Mouse (Mus musculus) erythroblast, embryonic 14.5 days (primary cell): ENCODE measurements around the gene S100b. TPM values are rescaled to one million over a fixed set of nuclear protein-coding genes. Genes with fewer than 3 reads are reported as not detected.

Source experiments
- H3K27me3 ChIP-seq: 2 replicates; pipeline ENCODE4 v1.6.1; 2012; ENCODE audit warnings: inconsistent platforms; ENCODE audit not compliant: control insufficient read depth
- H3K36me3 ChIP-seq: 2 replicates; pipeline ENCODE4 v1.6.1; 2012; ENCODE audit warnings: mild to moderate bottlenecking, inconsistent platforms; ENCODE audit not compliant: control insufficient read depth
- H3K4me1 ChIP-seq: 2 replicates; pipeline ENCODE4 v1.6.1; 2012; ENCODE audit warnings: inconsistent platforms; ENCODE audit not compliant: control insufficient read depth
- H3K4me3 ChIP-seq: replicated peaks from 2 replicates; pipeline ENCODE3; 2012; ENCODE audit warnings: moderate library complexity, mild to moderate bottlenecking, inconsistent platforms
- H3K9me3 ChIP-seq: 2 replicates; pipeline ENCODE4 v1.6.1; 2012; ENCODE audit warnings: low read length, inconsistent platforms, mixed read lengths; ENCODE audit not compliant: control insufficient read depth
- GATA1 ChIP-seq: IDR thresholded peaks from 2 replicates; pipeline ENCODE4 v1.6.1; 2012; ENCODE audit warnings: low read length, inconsistent platforms, mixed read lengths
- TAL1 ChIP-seq: IDR thresholded peaks from 3 replicates; pipeline ENCODE4 v1.6.1; 2012; ENCODE audit warnings: low read length, inconsistent platforms, mixed read lengths
- polyA plus RNA-seq: library from polyadenylated mRNA; stranded (reverse); fragments of >175 nt; gene quantifications from 2 replicates; pipeline ENCODE4 v1.2.3, GENCODE M21; 2012

The S100b gene
- polyA plus RNA-seq, 1 experiment, result not detected

DNA sequence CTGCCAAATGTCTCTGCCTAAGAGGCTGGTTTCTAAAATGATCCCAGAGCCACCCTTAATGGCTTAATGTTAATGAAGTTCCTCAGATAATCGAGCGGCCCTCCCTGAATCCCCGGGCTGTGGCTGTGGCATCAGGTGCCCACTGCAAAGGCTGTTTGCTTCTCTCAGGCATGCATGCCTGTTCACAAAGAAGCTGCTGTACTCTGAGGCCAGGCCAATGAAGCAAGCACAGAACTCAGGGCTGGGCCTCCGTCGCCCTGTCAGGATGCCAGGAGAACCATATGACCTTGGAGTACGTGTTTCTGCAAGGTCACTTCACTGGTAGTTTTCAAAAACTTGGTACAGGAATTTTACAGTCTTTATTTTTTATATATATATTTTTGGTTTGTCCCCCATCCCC, 2.0 kb downstream of the S100b start:
- TF ChIP-seq TAL1, result no peak

GRCm38 (mm10) chr10:76257231-76257630, 3.6 kb downstream of the S100b start:
- Histone ChIP-seq H3K36me3 (no peaks in the 10 kb centered on the region), H3K4me3 (no peak overlapping the region), H3K27me3 (no peaks in the 10 kb centered on the region), H3K4me1 (no peaks in the 10 kb centered on the region), H3K9me3 (no peaks in the 10 kb centered on the region)
- TF ChIP-seq TAL1 (no peak), GATA1 (no peak)

More for the DNA sequence above, 2.0 kb downstream of the S100b start:
- Histone ChIP-seq H3K4me1 (no peaks in the 10 kb centered on the region), H3K36me3 (no peaks in the 10 kb centered on the region), H3K27me3 (no peaks in the 10 kb centered on the region), H3K9me3 (no peaks in the 10 kb centered on the region), H3K4me3 (no peak overlapping the region)

GRCm38 (mm10) chr10:76257719-76258390, 4.2 kb downstream of the S100b start:
- Histone ChIP-seq H3K4me3 (no peak overlapping the region), H3K4me1 (no peaks in the 10 kb centered on the region), H3K9me3 (no peaks in the 10 kb centered on the region), H3K36me3 (no peaks in the 10 kb centered on the region), H3K27me3 (no peaks in the 10 kb centered on the region)
- TF ChIP-seq TAL1 (no peak), GATA1 (no peak)

DNA sequence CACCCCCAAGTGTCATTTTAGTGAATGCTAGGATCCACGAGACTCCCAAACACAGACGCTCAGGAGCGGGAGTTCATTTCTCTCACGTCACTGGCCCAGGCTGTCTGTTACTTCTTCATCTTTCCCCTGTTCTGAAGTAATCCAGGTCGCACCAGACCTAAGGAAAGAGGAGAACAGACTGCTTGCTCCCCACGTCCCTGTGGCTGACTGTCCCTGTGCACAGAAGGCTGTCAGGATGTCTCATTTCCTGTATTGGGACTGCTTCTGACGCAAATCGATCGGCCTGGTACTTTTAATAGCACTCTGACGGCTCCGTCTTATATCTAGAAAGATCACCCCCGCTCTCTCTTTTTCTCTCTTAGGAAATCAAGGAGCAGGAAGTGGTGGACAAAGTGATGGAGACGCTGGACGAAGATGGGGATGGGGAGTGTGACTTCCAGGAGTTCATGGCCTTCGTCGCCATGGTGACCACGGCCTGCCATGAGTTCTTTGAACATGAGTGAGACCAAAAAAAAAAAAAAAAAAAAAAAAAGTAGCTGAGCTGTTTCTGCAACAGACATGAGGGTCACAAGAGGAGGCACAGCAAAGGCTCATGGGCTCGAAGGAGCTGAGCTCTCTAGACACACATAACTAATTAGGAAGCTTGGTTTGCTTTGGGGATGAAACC, 6.0 kb downstream of the S100b start:
- TF ChIP-seq TAL1, result no peak
- TF ChIP-seq GATA1, result no peak
- no peaks in the 10 kb centered on the region for H3K4me1 ChIP-seq
- no peak overlapping the region for H3K4me3 ChIP-seq
- no peaks in the 10 kb centered on the region for H3K27me3 ChIP-seq
- H3K36me3 ChIP-seq, result no peaks in the 10 kb centered on the region; the same call in 1 of the 2 replicates
- no peaks in the 10 kb centered on the region for H3K9me3 ChIP-seq

DNA sequence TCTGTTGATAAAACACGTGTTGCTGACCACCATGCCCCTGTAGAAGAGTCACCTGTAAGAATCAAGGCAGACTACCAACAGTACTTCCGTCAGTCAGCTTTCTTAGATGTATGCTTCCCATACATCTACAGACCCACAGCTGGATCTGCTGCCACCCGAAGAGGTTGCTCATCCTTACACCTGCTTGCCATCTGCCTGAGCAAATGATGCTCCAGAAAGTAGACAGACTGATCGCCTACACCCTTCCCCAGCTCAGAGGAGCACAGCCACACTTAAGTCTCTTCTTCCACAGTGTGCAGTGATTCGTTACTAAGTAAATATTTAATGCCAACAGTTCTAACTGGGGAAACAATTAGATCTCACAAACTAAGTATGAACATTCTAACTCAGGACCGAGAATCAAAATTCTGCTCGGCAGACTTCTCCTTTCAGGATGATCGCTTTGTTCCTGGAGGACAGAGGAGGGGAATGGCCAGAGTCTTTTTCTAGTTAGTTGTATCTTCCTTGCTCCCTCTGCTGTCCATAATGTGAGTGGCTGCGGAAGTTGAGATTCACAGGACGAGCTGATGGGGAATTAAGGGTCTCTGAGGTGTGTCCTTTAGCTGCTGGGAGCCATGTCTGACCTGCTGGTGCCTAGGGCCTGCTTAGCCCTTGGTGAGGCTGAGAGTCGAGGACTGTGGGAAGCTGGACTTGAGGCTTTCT, 6.9 kb downstream of the S100b start:
- no peaks in the 10 kb centered on the region for H3K27me3 ChIP-seq
- TF ChIP-seq GATA1, result no peak
- no peak for TF ChIP-seq TAL1
- no peaks in the 10 kb centered on the region for H3K9me3 ChIP-seq
- H3K4me1 ChIP-seq, result no peaks in the 10 kb centered on the region
- no peaks in the 10 kb centered on the region; the same call in 1 of the 2 replicates for H3K36me3 ChIP-seq
- no peak overlapping the region for H3K4me3 ChIP-seq

DNA sequence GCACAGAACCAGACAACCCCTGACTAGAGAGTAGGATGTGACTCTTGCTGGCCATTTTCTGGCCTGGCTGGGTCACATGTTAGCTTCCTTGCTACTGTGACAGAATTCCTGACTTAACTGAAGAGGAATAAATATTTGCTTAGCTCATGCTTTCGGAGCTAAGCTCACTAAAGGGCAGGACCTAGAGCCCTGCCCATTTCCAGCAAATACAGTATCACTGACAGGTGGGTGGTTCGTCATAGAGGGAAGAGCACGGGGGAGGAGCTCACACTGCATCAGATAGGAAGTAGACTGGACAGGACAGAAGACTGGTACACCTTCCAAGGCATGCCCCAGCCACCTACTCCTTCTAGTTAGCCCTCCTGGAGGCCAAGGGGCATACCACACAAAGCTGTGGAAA, 7.8 kb downstream of the S100b start:
- H3K4me1 ChIP-seq, result no peaks in the 10 kb centered on the region
- no peak for TF ChIP-seq TAL1
- no peak for TF ChIP-seq GATA1
- H3K36me3 ChIP-seq, result no peaks in the 10 kb centered on the region; the same call in 1 of the 2 replicates
- H3K27me3 ChIP-seq, result no peaks in the 10 kb centered on the region
- no peaks in the 10 kb centered on the region for H3K9me3 ChIP-seq
- no peak overlapping the region for H3K4me3 ChIP-seq

GRCm38 (mm10) chr10:76262431-76262830, 8.8 kb downstream of the S100b start:
- no peak for TF ChIP-seq GATA1
- Histone ChIP-seq H3K4me3 (no peak overlapping the region), H3K4me1 (no peaks in the 10 kb centered on the region), H3K27me3 (no peaks in the 10 kb centered on the region), H3K9me3 (no peaks in the 10 kb centered on the region), H3K36me3 (no peaks in the 10 kb centered on the region; the same call in 1 of the 2 replicates)

DNA sequence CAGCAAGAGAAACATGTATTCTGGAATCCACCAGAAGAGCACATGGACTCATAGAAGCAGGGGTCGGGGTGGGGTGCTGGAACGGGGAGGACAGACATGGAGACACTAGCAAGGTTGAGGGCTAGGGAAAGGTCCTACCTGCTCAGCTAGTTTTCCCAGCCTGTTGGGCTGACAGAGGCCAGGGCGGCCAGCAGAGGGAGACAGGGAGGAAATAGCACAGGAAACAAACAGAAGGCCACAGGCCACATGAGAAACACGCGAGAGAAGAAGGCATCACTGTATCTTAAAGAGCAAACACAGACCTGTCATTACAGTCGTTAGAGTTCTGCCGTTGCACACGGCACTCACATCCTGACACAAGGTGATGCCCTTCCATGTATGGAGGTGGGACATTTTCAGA, 17.6 kb downstream of the S100b start:
- Histone ChIP-seq H3K9me3 (no peaks in the 10 kb centered on the region), H3K4me1 (no peaks in the 10 kb centered on the region), H3K36me3 (no peaks in the 10 kb centered on the region; the same call in 1 of the 2 replicates), H3K27me3 (no peaks in the 10 kb centered on the region), H3K4me3 (no peak overlapping the region)
- TF ChIP-seq GATA1 (no peak), TAL1 (no peak)

DNA sequence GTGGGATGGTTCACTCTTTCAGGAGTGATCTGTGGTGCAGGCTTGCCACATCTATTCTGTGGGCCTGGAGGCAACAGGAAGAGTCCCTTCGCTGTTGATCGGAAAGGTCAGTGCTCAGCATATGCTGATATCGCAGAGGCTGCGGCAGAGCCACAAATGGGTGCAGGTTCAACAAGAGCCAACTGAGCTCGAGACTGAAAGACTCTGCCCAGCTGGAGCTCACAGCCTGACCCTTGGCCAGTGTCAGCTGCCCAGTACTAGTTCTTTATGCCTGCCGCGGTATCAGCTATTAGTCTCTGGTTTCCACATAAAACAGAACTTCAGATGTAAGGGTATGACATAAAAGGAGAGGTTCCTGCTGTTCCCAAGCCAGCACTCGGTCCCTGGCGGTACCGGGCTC, 21.6 kb downstream of the S100b start:
- Histone ChIP-seq H3K27me3 (no peaks in the 10 kb centered on the region), H3K4me1 (no peaks in the 10 kb centered on the region), H3K4me3 (no peak overlapping the region), H3K9me3 (no peaks in the 10 kb centered on the region), H3K36me3 (no peaks in the 10 kb centered on the region; the same call in 1 of the 2 replicates)
- no peak for TF ChIP-seq GATA1
- TF ChIP-seq TAL1, result no peak
